Mouse (Mus musculus) neural tube, embryonic 11.5 days (tissue): Measurements from ENCODE around the gene Sh3pxd2a. TPM values are rescaled to one million over a fixed set of nuclear protein-coding genes. Genes with fewer than 3 reads are reported as not detected.
A peak's percentile ranks its signal among the peaks of the same experiment; 100 is the strongest.

Experiments used
- ATAC-seq: fragments of 200-750 bp; cut with Nextera tagmentation; 2 replicates; pipeline ENCODE4 v1.8.0; 2017; ENCODE audit warnings: moderate number of reproducible peaks, mild to moderate bottlenecking, moderate TSS enrichment, moderate library complexity; ENCODE audit not compliant: insufficient read depth, low FRiP score, low TSS enrichment
- DNase-seq: peaks from one replicate; pipeline ENCODE4 v3.0.0-alpha.2; 2015; ENCODE audit warnings: low spot score
- H3K27ac ChIP-seq: fragments of 300-500 bp; sonication (generic); 2 replicates; pipeline ENCODE4 v1.5.1; 2014; ENCODE audit warnings: low read depth, mild to moderate bottlenecking, low read length
- H3K27me3 ChIP-seq: fragments of 300-500 bp; sonication (generic); 2 replicates; pipeline ENCODE4 v1.6.1; 2014; ENCODE audit warnings: mild to moderate bottlenecking, low read length, mixed read lengths; ENCODE audit not compliant: control insufficient read depth, insufficient read depth
- H3K36me3 ChIP-seq: fragments of 300-500 bp; sonication (generic); 2 replicates; pipeline ENCODE4 v1.6.1; 2014; ENCODE audit warnings: mild to moderate bottlenecking, low read length, moderate library complexity, mixed read lengths; ENCODE audit not compliant: control insufficient read depth, insufficient read depth
- H3K4me1 ChIP-seq: fragments of 300-500 bp; sonication (generic); 2 replicates; pipeline ENCODE4 v1.6.1; 2014; ENCODE audit warnings: low read length, mixed read lengths; ENCODE audit not compliant: control insufficient read depth, insufficient read depth
- H3K4me2 ChIP-seq: fragments of 300-500 bp; sonication (generic); 2 replicates; pipeline ENCODE4 v1.6.1; 2014; ENCODE audit warnings: low read depth, mild to moderate bottlenecking, moderate library complexity
- H3K4me3 ChIP-seq: fragments of 300-500 bp; sonication (generic); 2 replicates; pipeline ENCODE4 v1.5.1; 2014; ENCODE audit warnings: low read depth, low read length
- H3K9ac ChIP-seq: fragments of 300-500 bp; sonication (generic); 2 replicates; pipeline ENCODE4 v1.6.1; 2014; ENCODE audit warnings: mild to moderate bottlenecking, low read length
- H3K9me3 ChIP-seq: fragments of 300-500 bp; sonication (generic); 2 replicates; pipeline ENCODE4 v1.6.1; 2016; ENCODE audit warnings: low read length; ENCODE audit not compliant: control insufficient read depth
- WGBS: fragments of 180-500 bp; shearing (Covaris S2); extraction: QIAGEN DNeasy Blood & Tissue Kit; methylation state at CpG from one replicate; pipeline ENCODE4 v1.1.7; 2014; 5-methylcytosine and 5-hydroxymethylcytosine counted together
- polyA plus RNA-seq: library from polyadenylated mRNA; unstranded; fragments of >200 nt; fragmentation: Nextera tagmentation; extraction: Ambion mirVana; gene quantifications from 2 replicates; pipeline ENCODE4 v1.2.1, GENCODE M21; 2014

Sh3pxd2a gene
- polyA plus RNA-seq: 4.7 and 5.7 TPM in 2 replicates

- Histone ChIP-seq H3K27ac (peak within 1 kb of the TSS; percentile 87), H3K4me3 (peak within 1 kb of the TSS; percentile 56), H3K4me1 (0 out of 2 replicates have a peak, but pooled peaks cover 4% of the 10 kb centered on the region), H3K9ac (peak within 1 kb of the TSS; percentile 63), H3K4me2 (peak within 1 kb of the TSS; percentile 87), H3K9me3 (no peaks in the 10 kb centered on the region), H3K36me3 (no peaks in the 10 kb centered on the region), H3K27me3 (no peaks in the 10 kb centered on the region)
- peak; percentile 85 for DNase-seq
- peak; percentile 89 for ATAC-seq
- 1% methylated on average over 61 of the region's 70 CpGs for WGBS
Measured at GRCm38 (mm10) chr19:47464304-47465241, at the start of gene Sh3pxd2a. TSS of gene Sh3pxd2a (minus strand) at chr19:47464401.

DNA sequence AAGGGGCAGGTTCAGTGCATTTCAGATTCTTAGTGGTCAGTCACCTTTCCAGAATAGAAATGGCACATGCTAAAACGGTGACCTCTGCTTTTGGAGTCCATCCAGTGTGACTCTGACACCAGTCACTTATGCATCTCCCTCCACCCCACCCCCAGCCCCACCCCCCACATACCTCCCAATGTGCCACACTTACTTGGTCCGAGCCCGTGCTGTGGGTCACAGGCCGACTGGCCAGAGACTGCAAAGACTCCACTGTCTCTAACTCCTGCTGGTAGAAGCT, 49.4 kb upstream of the Sh3pxd2a start:
- ATAC-seq: no peak
- WGBS: 80% methylated on average over 4 of the region's 4 CpGs
- DNase-seq: no peak

GRCm38 (mm10) chr19:47512794-47513617, 48.8 kb upstream of the Sh3pxd2a start:
- no peak overlapping the region for H3K27ac ChIP-seq
- peaks cover 5% of the 10 kb centered on the region; the same call in 1 of the 2 replicates for H3K4me1 ChIP-seq
- 92% methylated on average over 21 of the region's 21 CpGs for WGBS
- H3K27me3 ChIP-seq: no peaks in the 10 kb centered on the region
- no peak overlapping the region for H3K4me2 ChIP-seq
- H3K9ac ChIP-seq: no peak overlapping the region
- DNase-seq: no peak
- H3K9me3 ChIP-seq: no peaks in the 10 kb centered on the region
- H3K36me3 ChIP-seq: no peaks in the 10 kb centered on the region; the same call in 1 of the 2 replicates
- no peak overlapping the region for H3K4me3 ChIP-seq
- no peak for ATAC-seq

More for the DNA sequence above, 49.4 kb upstream of the Sh3pxd2a start:
- Histone ChIP-seq H3K4me2 (no peak overlapping the region), H3K4me1 (peaks cover 5% of the 10 kb centered on the region; the same call in 1 of the 2 replicates), H3K9me3 (no peaks in the 10 kb centered on the region), H3K4me3 (no peak overlapping the region), H3K27me3 (no peaks in the 10 kb centered on the region), H3K27ac (no peak overlapping the region), H3K9ac (no peak overlapping the region), H3K36me3 (no peaks in the 10 kb centered on the region; the same call in 1 of the 2 replicates)

DNA sequence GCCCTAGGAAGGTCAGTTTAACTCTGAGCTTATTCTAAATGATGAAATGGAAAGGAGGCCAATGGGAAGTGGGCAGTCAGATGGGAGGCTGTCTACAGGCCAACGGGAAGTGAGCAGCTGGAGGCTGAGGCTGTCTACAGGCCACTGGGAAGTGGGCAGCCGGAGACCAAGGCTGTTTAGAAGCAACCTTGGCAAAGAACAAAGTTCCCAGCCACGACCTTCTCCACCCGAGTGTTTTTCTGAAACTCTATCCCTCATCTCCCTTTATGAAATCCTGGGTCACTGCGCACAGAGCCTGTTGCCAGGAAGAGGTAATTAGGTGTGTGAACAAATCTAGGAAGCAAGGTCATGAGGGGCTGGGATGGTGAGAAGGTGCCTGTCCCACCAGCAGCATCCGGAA, 47.8 kb upstream of the Sh3pxd2a start:
- H3K4me2 ChIP-seq: no peak overlapping the region
- no peak overlapping the region for H3K4me3 ChIP-seq
- H3K27ac ChIP-seq: no peak overlapping the region
- 86% methylated on average over 6 of the region's 6 CpGs for WGBS
- ATAC-seq (no peak), DNase-seq (no peak)
- no peak overlapping the region for H3K9ac ChIP-seq
- H3K9me3 ChIP-seq: no peaks in the 10 kb centered on the region
- H3K27me3 ChIP-seq: no peaks in the 10 kb centered on the region
- no peaks in the 10 kb centered on the region; the same call in 1 of the 2 replicates for H3K36me3 ChIP-seq
- peaks cover 5% of the 10 kb centered on the region; the same call in 1 of the 2 replicates for H3K4me1 ChIP-seq

DNA sequence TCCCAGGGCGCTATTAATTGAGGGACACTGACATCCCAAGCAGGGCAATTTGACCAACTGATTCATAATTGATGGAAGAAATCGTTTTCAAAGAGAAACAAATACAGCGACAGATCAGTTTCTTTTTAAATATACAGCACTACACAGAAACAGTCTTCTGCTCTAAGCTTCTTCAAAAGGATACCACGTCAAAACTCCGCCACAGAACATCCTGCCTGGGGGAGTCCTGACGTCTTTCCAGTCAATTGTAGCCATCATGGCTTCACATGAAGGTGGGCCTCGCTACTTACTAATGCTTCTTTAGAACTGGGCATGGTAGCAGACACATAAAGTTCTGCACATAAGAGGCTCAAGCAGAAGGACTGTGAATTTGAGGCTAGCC, 47.1 kb upstream of the Sh3pxd2a start:
- H3K4me2 ChIP-seq: no peak overlapping the region
- DNase-seq (no peak), ATAC-seq (no peak)
- no peaks in the 10 kb centered on the region for H3K27me3 ChIP-seq
- H3K9me3 ChIP-seq: no peaks in the 10 kb centered on the region
- H3K4me3 ChIP-seq: no peak overlapping the region
- H3K4me1 ChIP-seq: peaks cover 5% of the 10 kb centered on the region; the same call in 1 of the 2 replicates
- WGBS: 84% methylated on average over 7 of the region's 7 CpGs
- peak overlapping the region; percentile 32; the same call in 1 of the 2 replicates for H3K9ac ChIP-seq
- H3K27ac ChIP-seq: peak overlapping the region; percentile 60
- no peaks in the 10 kb centered on the region; the same call in 1 of the 2 replicates for H3K36me3 ChIP-seq

- H3K4me3 ChIP-seq: no peak overlapping the region
- WGBS: 50% methylated on average over 25 of the region's 25 CpGs
- peak overlapping the region; percentile 32; the same call in 1 of the 2 replicates for H3K9ac ChIP-seq
- peak overlapping the region; percentile 60; the same call in 1 of the 2 replicates for H3K27ac ChIP-seq
- peaks cover 5% of the 10 kb centered on the region; the same call in 1 of the 2 replicates for H3K4me1 ChIP-seq
- no peaks in the 10 kb centered on the region for H3K27me3 ChIP-seq
- DNase-seq (no peak), ATAC-seq (no peak; the same call in 1 of the 2 replicates)
- H3K4me2 ChIP-seq: no peak overlapping the region
- no peaks in the 10 kb centered on the region; the same call in 1 of the 2 replicates for H3K36me3 ChIP-seq
- H3K9me3 ChIP-seq: no peaks in the 10 kb centered on the region
Measured at GRCm38 (mm10) chr19:47510473-47511293, 46.5 kb upstream of the Sh3pxd2a start.

DNA sequence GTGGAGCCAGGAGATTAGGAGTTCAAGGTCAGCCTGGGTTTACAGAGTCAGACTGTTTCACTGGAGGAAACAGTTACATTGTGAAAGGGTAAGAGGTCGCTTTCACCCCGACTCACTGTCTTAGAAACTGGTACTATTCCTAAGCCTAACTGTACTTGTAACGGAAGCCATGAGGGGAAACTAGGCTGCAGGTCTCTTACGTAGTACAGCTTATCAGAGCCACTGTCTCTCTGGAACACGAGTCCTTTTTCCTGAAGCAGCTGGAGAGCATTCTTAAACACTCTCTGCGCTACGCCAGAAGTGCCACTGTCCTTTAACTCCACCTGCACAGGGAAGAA, 45.9 kb upstream of the Sh3pxd2a start:
- Histone ChIP-seq H3K9me3 (no peaks in the 10 kb centered on the region), H3K27ac (no peak overlapping the region), H3K36me3 (no peaks in the 10 kb centered on the region; the same call in 1 of the 2 replicates), H3K27me3 (no peaks in the 10 kb centered on the region), H3K4me1 (peaks cover 5% of the 10 kb centered on the region; the same call in 1 of the 2 replicates), H3K4me2 (no peak overlapping the region), H3K9ac (no peak overlapping the region), H3K4me3 (no peak overlapping the region)
- no peak for ATAC-seq
- no peak for DNase-seq
- WGBS: 91% methylated on average over 7 of the region's 7 CpGs

DNA sequence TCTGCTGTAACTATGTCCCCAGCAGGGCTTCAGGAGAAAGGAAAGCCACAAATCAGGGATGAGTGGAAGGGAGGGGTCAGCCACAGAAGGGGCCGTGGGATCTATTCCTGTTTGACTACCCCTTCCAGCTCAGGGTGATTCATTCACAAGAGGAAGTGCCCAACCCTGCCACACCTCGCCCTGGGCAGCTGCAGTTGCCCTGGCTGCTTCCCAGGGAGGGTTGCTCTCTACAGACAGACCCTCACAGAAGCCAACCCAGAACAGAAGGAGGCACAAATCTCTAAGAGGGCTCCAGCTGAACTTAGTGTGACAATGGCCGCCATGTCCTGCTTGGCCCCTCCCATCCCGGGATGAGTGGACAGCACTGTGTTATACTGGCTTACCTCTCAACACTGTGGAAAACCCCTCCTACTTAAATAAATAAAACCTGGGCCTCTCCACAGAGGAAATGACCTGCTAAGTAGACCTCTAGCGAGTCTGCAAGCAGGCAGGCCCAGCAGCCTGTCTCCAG, 44.6 kb upstream of the Sh3pxd2a start:
- DNase-seq (no peak), ATAC-seq (no peak)
- H3K4me1 ChIP-seq: peaks cover 5% of the 10 kb centered on the region; the same call in 1 of the 2 replicates
- H3K9ac ChIP-seq: no peak overlapping the region
- no peaks in the 10 kb centered on the region for H3K36me3 ChIP-seq
- H3K27me3 ChIP-seq: no peaks in the 10 kb centered on the region
- H3K4me2 ChIP-seq: no peak overlapping the region
- no peak overlapping the region for H3K27ac ChIP-seq
- WGBS: 71% methylated on average over 5 of the region's 5 CpGs
- no peaks in the 10 kb centered on the region for H3K9me3 ChIP-seq
- no peak overlapping the region for H3K4me3 ChIP-seq
